Mouse (Mus musculus): ENCODE measurements around the gene Tmem144.

DNA sequence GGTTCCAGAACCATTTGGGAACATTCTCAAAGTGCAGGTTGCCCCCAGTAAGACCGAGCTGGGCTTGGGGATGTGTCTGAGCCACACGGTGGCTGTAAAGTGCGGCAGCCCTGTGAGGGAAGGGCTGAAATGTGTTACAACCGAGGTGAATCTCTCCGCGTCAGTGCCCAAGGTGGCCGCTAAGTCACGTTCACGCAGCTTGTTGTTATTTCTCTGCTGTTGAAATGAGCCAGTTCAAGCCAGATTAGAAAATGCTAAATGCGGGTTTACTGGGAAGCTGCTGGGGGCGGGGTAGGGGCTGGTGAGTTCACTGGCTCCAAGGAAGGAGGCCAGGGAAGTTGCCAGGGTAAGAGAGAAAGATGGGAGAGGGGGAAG is 68.2 kb downstream of the Tmem144 start:
- no peak for TF ChIP-seq CTCF (IDR thresholded peaks at IDR 0.05; ENCODE audit: low read depth)
- no peak for TF ChIP-seq EP300 (IDR thresholded peaks at IDR 0.05; ENCODE audit: low read depth)

Measured in liver, postnatal 0 days (tissue).